Comparison of ENCODE assay signal across 8 mouse cellular contexts in the genomic region with DNA sequence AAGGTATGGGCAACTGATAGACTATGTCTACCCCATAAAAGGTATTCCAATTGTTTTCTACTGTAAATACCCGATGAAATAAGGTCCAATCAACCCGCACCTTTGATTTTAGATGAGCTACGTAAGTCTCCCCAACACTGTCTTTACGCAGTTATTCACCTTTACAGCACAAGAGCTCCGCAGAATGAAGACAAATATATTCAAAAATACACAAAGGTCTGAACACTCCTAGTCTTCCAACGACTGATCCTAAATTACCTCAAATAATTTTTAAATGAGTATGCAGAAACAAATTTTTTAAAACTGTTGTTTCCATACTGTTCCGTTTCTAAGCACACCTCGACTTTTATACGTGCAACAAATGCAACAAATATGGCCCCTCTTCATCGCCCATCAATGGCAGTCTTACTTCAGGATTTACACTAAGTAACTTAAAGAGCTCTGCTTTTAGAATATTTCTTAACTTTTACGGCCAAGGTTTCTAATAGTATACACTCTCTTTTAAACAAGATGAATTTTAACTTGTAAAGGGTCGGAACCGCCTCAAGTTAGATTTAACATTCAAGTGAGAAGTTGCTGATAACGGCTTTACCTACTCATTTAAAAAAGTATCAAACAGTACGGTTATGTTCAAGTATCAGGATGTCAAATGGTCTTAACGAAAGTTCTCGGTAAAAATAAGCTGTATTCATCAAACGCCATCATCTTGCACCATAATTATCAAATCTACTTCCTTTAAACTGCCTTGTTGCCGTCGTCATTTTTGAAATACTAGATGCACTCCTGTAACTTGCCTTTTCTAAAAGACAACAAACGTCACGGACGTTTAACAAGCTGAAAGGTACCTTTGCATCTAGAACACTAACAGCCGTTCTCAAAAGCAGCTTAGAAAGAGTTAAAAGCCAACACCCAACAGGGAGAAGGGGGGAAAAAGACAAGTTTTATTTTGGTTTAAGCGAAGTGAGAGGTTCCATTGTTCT. TPM values are rescaled to one million over a fixed set of nuclear protein-coding genes. Genes with fewer than 3 reads are reported as not detected.
A peak's percentile ranks its signal among the peaks of the same experiment; 100 is the strongest.
DNase-seq lines count a peak whose midpoint lies in the region; ATAC-seq and TF ChIP-seq lines count a peak whose summit lies in the region.

No protein-coding gene starts in this region.

- ATAC-seq in megakaryocyte, adult 5-6 weeks (ENCODE audit: poor library complexity, severe bottlenecking): no peak
- ATAC-seq in midbrain, embryonic 13.5 days: no peak

- H3K27ac ChIP-seq in bone marrow, adult 2 months (ENCODE audit: control insufficient read depth, insufficient read depth, low read depth, low read length, poor library complexity): peak overlapping the region; percentile 100
- peak overlapping the region; percentile 100 for H3K27ac ChIP-seq in hindbrain, embryonic 10.5 days
- H3K27ac ChIP-seq in midbrain, embryonic 13.5 days: peak overlapping the region; percentile 100

- H3K9me3 ChIP-seq in megakaryocyte, embryonic 14.5 days: no peaks in the 10 kb centered on the region
- no peaks in the 10 kb centered on the region for H3K9me3 ChIP-seq in hindbrain, embryonic 10.5 days
- H3K9me3 ChIP-seq in midbrain, embryonic 13.5 days: no peaks in the 10 kb centered on the region

- TF ChIP-seq POLR2A in bone marrow, adult 2 months (IDR thresholded peaks at IDR 0.05; ENCODE audit: borderline replicate concordance, control insufficient read depth, low read depth, low read length): no peak

- intact Hi-C loops in gastrocnemius, postnatal 36 days (cut with DNase I): loop anchor here (2.0 kb wide), 1 partner anchor 16 kb away; a partner anchor contains a TSS

- peaks cover 34% of the 10 kb centered on the region for H3K36me3 ChIP-seq in megakaryocyte, embryonic 14.5 days (replicated peaks; ENCODE audit: low read length)
- H3K36me3 ChIP-seq in hindbrain, embryonic 10.5 days: peaks cover 35% of the 10 kb centered on the region
- no peaks in the 10 kb centered on the region for H3K36me3 ChIP-seq in midbrain, embryonic 13.5 days

- H3K27me3 ChIP-seq in megakaryocyte, embryonic 14.5 days (replicated peaks): no peaks in the 10 kb centered on the region
- H3K27me3 ChIP-seq in hindbrain, embryonic 10.5 days (ENCODE audit: insufficient read depth, poor library complexity, severe bottlenecking): no peaks in the 10 kb centered on the region
- no peaks in the 10 kb centered on the region for H3K27me3 ChIP-seq in midbrain, embryonic 13.5 days

- peak overlapping the region; percentile 45 for H3K4me2 ChIP-seq in midbrain, embryonic 13.5 days (replicated peaks)

- peak overlapping the region; percentile 99 for H3K4me3 ChIP-seq in megakaryocyte, embryonic 14.5 days (replicated peaks)
- peak overlapping the region; percentile 75 for H3K4me3 ChIP-seq in bone marrow, adult 2 months (replicated peaks; ENCODE audit: control insufficient read depth, low read depth, low read length)
- H3K4me3 ChIP-seq in hindbrain, embryonic 10.5 days: peak overlapping the region; percentile 97
- H3K4me3 ChIP-seq in midbrain, embryonic 13.5 days (replicated peaks): peak overlapping the region; percentile 100

- H3K4me1 ChIP-seq in megakaryocyte, embryonic 14.5 days: peaks cover 25% of the 10 kb centered on the region
- no peaks in the 10 kb centered on the region; the same call in 1 of the 2 replicates for H3K4me1 ChIP-seq in bone marrow, adult 2 months (ENCODE audit: control insufficient read depth, insufficient read depth, low read length)
- peaks cover 38% of the 10 kb centered on the region for H3K4me1 ChIP-seq in hindbrain, embryonic 10.5 days (replicated peaks)
- peaks cover 20% of the 10 kb centered on the region for H3K4me1 ChIP-seq in midbrain, embryonic 13.5 days (replicated peaks)

- no peak for DNase-seq in hindbrain, embryonic 10.5 days (ENCODE audit: low spot score)
- DNase-seq in thymus, postnatal 10 days (ENCODE audit: low spot score in 2 of 2): no peak
- DNase-seq in gastrocnemius, postnatal 36 days: no peak
- no peak for DNase-seq in right cerebral cortex, postnatal 4 days

- 0% methylated on average over 25 of the region's 25 CpGs for WGBS in bone marrow, adult 2 months
- under 1% methylated on average over 25 of the region's 25 CpGs for WGBS in hindbrain, embryonic 10.5 days
- under 1% methylated on average over 25 of the region's 25 CpGs for WGBS in midbrain, embryonic 13.5 days

- no peak for TF ChIP-seq CTCF in bone marrow, adult 2 months (IDR thresholded peaks at IDR 0.05; ENCODE audit: control insufficient read depth, insufficient read depth, low read length)

- H3K9ac ChIP-seq in midbrain, embryonic 13.5 days (replicated peaks): peak overlapping the region; percentile 100

RNA-seq across cellular contexts. Expression of a gene that starts 15.3 kb away (rescaled TPM):
- 3.1 and 38.7 TPM in 2 replicates for polyA plus RNA-seq in megakaryocyte, embryonic 14.5 days (2012; ENCODE audit: insufficient read depth, low replicate concordance)
- 51.4 and 54.4 TPM in 2 replicates for total RNA-seq in megakaryocyte, adult 5-6 weeks (2015)
- 88.6 and 119 TPM in 2 replicates for total RNA-seq in megakaryocyte, adult 5-6 weeks (2017)
- 60.1 and 96.4 TPM in 2 replicates for polyA plus RNA-seq in bone marrow, adult 2 months (2011; ENCODE audit: insufficient read depth, insufficient read length, low replicate concordance, missing spikeins)
- polyA plus RNA-seq in hindbrain, embryonic 10.5 days (2016; fragmentation: Nextera tagmentation; extraction: Ambion mirVana): 37.1 and 38.9 TPM in 2 replicates
- polyA plus RNA-seq in midbrain, embryonic 13.5 days (2015; fragmentation: Nextera tagmentation; extraction: Ambion mirVana): 48.5 and 57.4 TPM in 2 replicates
- 10 to 100 TPM; 22.4 to 39.9 TPM for total RNA-seq in gastrocnemius, postnatal 36 days (2021)
